Mouse (Mus musculus) 3134 (cell line): ENCODE measurements around the gene Hoxc13.

Experiments used
- DNase-seq: peaks from one replicate; pipeline ENCODE4 v3.0.0-alpha.2; 2011; ENCODE audit warnings: low spot score; ENCODE audit not compliant: insufficient read length; ENCODE audit errors: extremely low read depth

Gene Hoxc13

DNA sequence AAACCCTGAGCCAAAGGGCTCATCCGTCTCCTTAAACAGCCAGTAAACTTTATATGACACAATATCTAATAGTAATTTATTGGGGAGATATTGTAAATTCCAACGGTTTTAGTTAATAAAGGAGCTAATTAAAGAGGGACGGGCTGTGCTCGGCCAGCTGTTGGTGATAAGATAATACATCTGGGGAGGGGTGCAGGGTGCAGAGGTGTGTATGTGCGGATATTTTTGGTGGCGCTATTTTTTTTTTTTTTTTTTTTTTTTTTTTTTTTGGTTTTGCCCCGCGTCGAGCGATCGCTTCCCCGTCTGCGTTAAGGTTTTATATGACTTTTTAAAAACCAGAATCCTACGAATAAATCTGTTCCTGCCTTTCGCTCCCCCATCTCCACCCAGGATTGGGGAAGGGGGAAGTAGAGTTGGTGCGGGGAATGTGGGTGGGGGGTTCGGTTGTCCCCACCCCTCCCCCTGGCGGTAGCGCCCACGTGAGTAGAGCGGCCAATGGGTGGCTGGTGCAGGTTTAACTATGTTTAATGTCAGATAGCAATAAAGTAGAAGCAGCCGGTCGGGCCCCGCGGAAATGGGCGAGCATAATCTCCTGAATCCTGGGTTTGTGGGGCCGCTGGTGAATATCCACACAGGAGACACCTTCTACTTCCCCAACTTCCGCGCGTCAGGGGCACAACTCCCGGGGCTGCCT is 15.5 kb downstream of the Hoxc13 start, which contains the start of gene Hoxc12:
Gene Hoxc12 (plus strand): TSS at position 479 of the 694 bp plus-strand sequence.
- DNase-seq: no peak

DNA sequence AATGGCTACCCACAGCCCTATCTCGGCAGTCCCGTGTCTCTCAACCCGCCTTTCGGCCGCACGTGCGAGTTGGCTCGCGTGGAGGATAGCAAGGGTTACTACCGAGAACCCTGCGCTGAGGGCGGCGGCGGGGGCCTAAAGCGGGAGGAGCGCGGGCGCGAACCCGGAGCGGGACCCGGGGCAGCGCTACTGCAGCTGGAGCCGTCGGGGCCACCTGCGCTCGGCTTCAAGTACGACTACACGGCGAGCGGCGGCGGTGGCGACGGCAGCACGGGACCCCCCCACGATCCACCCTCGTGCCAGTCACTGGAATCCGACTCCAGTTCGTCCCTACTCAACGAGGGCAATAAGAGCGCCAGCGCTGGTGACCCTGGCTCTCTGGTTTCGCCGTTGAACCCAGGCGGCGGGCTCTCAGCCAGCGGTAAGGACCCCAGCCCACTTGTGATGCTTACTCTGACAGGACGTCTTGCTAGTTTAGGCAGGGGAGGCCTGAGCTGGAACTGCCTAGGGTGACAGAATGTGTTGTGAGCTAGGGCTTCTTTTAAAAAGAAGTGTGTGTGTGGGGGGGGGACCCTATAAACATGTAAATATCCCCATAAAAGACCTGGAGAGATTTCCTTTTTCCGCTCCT is 16.2 kb downstream of the Hoxc13 start:
- no peak for DNase-seq

DNA sequence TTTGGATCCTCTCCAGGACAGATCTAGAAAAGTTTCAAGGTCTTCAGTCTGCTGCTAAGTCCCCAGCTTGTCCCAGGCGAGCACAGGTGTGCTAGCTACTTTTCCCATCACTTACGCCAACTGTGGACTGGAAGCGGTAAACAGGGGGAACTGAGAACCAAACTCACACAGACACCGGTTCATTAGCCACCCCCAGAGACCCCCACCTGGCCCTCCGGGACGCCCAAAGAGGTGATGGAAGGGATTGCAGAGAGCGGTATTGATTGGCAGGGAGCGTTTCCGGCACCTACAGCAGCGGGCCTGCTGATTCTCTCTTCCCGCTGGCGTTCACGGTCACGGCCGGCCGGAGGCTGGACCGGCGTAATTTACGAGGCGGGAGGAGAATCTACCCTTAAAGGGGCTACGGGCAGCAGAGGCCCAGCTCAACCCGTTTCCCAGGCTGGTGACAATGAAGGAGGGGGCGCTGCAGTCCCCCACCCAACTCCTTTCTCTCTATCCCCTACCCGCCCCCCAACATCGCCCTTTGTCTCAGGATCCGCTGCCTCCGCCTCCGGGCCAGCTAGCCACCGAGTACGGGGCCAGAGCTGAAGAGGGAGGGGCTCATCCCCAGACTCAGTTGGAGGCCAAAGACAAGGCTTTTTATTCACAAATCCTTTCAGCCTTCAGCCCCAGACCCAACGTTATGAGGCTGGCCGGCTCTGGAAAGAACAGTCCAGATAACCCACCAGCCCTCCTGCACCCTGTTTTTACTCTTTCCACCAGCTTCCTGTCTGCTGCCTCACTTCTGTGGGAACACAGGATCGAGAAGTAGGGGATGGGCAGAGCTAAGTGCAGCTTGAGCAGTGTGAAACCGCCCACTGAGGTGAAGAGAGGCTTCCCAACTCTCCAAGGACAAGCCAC is 18.6 kb downstream of the Hoxc13 start:
- no peak for DNase-seq

DNA sequence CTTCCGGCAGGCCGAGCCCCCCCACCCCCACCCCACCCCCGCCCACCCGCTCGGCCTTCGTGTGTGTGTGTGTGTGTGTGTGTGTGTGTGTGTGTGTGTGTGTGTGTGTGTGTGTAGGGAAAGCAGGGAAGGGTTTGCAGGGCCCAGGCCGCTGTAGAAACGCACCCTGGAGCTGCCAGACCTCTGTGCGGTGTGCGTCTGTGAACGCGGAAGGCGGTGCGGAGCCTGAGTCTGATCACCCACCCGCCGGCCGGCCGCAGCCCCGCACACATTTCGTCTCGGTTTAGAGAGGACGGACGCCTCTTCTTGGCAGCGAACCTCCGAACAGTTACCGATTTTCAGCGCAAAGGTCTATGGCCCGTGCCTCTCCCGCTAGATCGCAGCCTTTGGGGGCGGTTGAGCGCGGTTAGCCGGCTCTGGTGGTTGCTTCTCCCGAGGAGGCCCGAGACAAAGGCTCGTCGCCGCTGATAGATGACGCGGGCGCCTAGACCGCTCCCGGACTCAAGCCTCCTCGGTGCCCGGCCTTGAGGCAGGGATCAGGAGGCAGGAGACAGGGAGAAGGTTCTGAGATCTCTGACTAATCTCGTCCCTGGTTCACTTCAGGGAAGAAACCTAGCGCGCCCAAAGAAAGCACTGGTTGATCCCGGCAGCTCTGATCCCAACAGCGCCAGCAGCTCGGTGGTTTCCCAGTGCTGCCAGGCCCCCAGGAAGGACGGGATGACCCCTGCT is 22.0 kb downstream of the Hoxc13 start:
- DNase-seq: no peak

DNA sequence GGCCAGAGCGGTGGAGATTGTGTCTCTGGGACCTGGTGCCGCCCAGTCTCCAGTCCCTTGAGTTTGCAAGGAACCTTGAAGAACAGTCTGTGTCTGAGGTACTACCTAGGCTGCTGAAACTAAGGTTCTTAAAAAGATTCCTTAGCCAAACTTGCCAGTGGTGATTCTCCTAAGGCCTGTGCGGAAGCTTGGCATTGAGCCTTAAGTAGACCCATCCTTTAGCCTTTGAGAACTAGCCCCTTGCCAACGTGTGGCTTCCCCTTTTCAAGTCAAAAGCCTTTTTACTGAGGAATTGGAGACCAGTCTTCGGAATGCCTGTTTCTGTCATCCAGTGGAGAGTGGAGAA is 22.5 kb downstream of the Hoxc13 start:
- DNase-seq: no peak

DNA sequence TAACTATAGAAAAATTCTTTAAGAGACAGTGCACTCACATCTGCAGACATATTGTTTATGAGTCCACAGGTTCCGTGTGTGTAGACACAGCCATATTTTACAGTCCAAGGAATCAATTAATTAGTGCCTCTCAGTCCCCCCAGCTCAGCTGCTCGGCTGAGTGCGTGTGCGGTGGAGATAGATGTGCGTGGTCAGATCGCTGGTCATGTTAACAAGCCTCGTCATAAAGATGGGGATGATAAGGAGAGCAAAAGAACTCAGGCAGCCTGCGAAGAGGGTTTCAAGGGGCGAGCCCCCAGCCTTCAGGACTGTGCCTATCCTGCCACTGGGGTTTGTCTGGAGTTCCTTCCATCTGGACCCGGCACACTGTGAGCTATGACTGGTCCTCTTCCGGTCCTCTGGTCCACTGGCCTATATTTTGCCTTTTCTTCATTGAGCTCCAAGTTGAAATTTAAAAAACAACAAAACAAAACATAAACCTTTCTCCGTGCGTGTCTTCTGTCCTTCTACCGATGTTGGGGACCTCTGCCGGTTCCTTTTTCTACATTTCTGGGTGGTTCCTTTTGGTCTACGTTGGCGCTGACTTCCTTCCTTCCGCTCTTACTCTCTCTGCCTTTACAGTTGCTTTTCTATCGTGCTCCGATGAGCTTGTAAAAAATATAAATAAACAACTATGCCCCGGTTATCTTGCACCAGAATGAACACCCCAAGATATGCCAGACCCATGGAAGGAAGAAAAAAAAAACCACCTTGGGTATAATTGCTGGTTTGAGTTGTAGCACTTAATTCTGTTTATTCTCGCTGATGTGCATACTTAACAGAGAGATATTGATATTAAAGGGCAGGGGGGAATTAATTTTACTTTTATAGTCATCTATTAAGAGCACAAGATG is 24.5 kb downstream of the Hoxc13 start:
- no peak for DNase-seq

DNA sequence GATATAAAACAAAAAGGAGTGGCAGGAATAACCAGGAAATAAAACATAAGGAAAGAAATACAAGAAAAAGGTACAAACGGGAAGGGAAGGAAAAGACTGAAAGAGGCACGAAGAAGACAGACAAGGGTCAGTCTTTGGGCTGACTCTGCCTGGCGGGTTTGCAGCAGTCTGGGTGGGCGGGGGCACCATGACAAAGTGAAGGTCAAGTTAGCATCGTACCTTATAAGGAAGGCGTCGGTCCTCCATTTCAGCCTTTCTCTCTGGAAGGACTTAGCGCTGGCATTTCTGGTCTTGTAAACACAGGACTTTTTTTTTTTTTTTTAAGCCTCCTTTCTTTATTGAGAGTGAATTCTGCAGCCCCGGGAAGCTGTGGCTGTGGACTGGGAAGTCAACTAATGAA is 26.4 kb downstream of the Hoxc13 start:
- DNase-seq: no peak

DNA sequence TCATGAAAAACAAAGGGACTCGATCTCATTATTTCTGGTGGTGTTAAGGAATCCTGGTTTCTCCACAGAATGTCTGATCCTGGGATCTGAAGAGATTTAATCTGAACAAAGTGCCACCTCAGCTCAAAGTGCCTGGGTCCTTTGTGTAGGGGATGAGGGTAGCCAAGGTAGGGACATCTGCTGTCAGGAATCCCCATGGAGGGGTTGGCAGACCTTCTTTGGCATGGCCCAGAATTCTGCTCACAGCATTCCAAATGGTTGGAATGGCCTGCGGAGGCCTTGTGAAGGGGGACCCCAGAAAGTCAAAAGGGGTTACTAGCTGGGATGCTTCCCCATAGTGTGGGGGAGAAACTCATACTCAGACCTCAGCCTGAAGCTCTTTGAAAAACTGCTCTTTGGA is 27.9 kb downstream of the Hoxc13 start:
- DNase-seq: no peak

DNA sequence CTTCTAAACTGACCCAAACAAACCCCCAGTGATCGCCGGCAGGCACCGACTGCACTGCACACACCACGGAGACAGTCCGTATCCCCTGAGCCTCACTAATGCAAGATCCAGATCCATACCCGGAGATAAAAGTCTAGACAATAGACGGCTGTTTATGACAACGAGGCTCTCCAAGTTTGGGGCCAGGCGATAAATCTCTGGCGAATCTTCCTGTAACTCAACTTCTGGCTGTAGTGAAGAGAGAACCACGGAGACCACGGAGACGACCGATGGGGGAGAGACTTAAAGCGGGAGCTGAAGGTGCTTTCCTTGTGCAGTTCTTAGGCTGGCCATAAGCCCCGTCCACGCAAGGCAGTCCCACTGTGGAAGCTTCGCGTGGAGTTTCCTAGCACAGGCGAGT is 28.8 kb downstream of the Hoxc13 start:
- no peak for DNase-seq

DNA sequence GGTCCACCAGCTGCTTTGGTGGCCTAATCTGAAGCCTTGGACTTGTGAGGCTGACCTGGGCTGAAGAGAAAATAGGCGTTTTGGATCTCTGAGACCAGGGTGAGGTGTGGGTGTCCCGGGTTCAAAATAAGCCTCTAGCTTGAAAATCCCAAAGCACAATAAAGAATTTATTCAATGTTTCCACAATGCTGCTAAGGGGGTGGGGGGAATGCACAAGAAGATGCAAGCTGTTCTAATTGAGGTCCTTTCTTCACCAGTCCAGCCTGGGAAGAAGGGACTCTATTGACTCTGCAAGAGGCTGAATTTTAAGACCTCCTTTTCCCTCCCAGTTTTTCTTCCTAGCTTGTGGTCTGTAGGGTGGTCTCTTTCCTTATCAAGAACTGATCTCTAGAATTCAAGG is 30.0 kb downstream of the Hoxc13 start:
- DNase-seq: no peak

DNA sequence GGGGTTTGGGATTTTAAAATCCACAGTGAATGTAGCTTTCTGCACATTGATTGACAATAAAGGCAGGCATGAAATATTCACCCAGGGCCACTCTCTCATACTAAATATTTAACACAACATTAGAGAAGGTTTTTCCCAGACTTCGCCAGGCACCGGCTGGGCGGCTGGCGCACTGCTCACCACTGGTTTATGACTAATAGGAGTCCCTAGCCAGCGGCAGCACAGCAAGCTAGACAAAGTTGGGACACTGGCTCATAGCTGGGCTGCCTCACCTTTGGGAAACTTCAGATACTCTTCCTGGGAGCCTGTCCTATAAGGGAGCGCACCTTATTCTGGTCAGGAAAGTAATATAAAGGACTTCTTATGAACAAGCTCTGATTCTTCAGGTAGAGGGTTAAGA is 32.7 kb downstream of the Hoxc13 start:
- DNase-seq: peak; percentile 52

DNA sequence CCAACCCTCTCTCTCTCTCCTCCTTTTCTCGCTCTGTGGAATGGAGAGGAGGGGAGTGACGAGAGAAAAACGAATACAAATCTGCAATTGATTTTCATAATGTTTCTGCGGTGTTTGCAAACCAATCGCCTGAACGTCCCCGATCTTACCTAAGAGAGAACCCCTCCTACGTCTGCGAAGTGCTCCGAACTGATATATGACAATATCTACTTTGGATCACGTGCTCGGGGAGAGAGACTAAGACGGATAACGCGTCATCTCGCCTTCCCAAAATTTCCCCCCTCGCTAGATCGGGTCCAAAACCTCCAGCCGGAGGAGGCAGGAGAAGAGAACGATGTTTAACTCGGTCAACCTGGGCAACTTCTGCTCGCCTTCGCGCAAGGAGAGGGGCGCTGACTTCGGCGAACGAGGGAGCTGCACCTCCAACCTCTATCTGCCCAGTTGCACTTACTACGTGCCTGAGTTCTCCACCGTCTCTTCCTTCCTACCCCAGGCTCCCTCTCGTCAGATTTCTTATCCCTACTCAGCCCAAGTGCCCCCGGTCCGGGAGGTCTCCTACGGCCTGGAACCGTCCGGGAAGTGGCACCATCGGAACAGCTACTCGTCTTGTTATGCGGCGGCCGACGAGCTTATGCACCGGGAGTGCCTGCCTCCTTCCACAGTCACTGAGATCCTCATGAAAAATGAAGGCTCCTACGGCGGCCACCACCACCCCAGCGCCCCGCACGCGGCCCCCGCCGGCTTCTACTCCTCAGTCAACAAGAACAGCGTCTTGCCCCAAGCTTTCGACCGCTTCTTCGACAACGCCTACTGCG is 33.5 kb downstream of the Hoxc13 start, which contains the start of gene Hoxc11:
Gene Hoxc11 (plus strand): TSS at position 236 of the 815 bp plus-strand sequence.
- DNase-seq: peak; percentile 81

DNA sequence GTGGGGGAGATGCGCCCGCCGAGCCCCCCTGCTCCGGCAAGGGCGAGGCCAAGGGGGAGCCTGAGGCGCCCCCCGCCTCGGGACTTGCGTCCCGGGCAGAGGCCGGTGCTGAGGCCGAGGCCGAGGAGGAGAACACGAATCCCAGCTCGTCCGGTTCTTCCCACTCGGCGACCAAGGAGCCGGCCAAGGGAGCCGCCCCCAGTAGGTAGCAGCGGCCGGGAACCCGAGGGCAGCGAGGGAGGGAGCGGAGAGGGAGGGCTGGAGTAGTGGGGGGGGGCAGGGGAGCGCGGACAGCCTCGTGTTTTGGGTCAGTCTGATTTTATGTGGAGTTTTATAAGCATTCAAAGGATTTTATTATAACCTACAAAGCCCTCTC is 34.1 kb downstream of the Hoxc13 start:
- DNase-seq: peak; percentile 81

DNA sequence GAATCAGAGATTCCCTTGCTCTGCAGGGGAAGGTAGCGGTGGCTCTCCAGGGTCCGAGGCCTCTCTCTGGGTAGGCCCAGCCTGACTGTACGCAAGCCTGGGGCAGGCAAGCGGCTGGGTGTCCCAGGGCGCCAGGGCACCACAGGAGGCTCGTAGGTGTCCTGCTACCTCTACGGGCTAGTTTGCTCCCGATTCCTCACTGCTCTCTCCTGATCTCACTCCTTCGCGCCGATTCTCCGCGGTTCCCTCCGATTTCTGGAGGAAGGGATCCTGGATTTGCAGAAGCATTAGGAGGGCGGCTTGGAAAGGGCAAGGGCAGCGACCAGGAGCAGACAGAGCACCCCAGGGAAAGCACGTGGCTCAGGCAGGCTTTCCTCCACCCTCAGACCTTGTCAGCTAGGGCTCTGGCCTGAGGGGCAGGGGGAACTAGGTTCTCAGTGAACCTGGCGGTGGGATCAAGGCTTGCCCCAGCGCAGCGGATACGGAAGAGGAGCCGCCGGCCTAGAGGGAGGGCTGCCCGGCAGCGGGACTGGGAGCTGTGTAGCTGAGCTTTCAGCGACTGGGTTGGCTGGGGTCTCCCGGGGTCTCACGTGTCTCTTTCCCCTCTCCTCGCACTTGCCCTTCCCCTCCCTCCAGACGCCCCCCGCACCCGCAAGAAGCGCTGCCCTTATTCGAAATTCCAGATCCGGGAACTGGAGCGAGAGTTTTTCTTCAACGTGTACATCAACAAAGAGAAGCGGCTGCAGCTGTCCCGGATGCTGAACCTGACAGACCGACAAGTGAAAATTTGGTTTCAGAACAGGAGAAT is 35.1 kb downstream of the Hoxc13 start:
- peak; percentile 80 for DNase-seq

DNA sequence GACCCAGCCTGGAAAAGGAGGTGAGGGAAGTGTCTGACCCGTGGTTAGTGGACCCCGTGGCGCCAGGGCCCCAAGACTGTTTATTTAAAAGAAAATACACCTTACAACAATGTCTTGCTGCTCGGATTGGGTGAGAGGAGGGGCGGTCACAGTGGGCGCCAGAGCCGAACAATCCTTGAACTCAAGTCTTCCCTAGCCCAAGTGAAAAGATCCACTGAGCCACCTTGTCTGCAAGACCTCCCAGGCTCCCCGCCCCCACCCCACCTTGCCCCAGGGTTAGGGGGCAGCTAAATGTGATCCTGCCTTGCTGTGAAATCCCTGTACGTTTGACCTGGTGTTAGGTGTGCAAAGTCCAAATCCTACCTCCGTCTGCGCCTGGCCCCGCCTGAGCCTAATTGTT is 36.0 kb downstream of the Hoxc13 start:
- DNase-seq: no peak

DNA sequence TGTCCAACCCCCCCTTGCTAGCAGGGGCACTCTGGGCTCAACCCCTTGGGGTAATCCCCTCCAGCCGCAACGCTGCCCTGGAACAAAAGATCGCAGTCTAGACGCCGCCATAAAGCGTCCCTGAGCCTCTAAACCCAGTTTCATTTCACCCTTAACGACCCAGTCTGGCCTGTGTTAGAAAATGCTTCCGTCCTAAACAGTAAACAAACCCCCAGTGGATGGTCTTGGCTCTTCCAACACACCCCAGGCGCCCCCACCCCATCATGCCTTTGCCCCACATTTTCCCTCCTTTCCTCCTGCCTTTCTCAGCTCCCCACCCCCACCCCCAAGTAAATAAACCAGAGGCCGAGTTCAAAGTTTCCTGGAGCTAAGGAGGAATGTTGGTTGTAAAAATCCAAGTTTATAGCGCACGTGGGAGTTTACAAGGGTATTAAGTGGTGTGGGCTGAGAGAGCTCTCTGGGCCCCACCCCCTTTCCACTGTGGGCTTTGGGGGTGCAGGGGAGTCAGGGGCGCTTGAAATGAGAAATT is 38.8 kb downstream of the Hoxc13 start:
- no peak for DNase-seq

DNA sequence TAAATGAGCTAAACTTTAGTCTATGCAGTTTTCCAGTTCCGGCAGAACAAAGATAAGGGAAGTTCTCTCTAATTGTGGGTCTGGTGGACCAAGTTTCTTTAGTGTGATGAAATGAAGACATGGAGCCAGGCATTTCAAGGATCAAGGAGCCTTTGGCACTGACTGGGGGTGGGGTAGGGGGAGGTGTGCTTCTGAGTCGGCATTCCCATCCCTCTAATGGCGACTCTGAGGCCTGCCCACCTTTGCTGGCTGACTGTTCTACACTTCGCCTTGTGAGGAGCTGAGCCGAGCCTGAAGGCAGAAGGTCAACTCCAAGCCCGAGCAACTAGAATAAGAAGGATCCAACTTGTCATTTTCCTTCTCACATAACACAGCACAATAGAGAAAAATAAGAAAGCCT is 40.8 kb downstream of the Hoxc13 start:
- DNase-seq: peak; percentile 51

DNA sequence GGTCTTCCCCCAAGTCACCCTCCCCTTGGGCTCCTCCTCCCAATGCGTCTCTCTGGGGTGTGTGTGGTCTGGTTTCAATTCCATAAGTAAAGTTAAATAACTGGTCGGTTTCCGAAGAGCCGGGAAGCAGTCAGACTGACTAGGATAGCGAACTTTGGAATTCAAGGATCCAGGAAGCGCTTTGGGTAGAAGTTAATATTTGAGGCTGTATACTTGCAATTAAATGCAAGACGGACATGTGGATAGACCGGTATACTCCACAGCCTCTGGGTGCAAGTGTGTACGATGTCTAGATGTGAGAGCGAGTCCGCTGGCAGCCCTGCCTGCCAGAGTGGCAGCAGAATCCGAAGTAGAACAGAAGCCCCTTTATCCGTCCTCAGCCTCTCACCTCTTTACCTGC is 41.6 kb downstream of the Hoxc13 start:
- DNase-seq: peak; percentile 51
